Mouse (Mus musculus): ENCODE results near the gene Fbxo34.

DNA sequence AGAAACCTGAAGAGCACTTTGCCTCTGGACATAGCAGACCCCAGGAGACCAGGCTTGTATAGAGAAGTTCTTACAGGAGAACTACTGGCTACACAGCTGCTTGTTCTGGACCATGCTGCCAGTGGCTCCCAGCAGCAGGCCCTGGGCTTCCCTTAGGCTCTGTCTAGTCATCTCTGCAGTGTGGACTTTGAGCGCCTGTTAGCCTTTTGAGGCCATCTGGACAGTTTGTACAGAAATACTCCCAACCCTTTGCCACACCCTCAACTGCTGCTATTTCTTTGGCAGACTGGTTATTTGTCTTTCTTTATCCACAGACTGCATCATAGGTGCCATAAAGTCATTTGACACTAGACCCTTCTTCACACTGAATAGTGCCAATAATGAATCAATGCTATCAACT, 84.9 kb downstream of the Fbxo34 start:
- no peak for TF ChIP-seq CTCF (conservative IDR thresholded peaks at IDR 0.05; ENCODE audit: low read length)
- no peak for TF ChIP-seq POU5F1 (IDR thresholded peaks at IDR 0.05; ENCODE audit: borderline replicate concordance, low read length)
- no peak for TF ChIP-seq NANOG (IDR thresholded peaks at IDR 0.05; ENCODE audit: borderline replicate concordance, low read length)
